Mouse (Mus musculus): ENCODE results near the gene Pdp2. TPM values are rescaled to one million over a fixed set of nuclear protein-coding genes. Genes with fewer than 3 reads are reported as not detected.

Gene Pdp2
- total and polyA plus RNA-seq, 3 experiments = 4.4 to 22.8 (median 14.2) TPM

- Histone ChIP-seq H3K4me3 (ENCODE audit: low read depth, low read length) (no peak overlapping the region), H3K4me1 (ENCODE audit: insufficient read depth, low read depth, low read length) (peaks cover 19% of the 10 kb centered on the region), H3K9me3 (replicated peaks) (no peaks in the 10 kb centered on the region), H3K27me3 (ENCODE audit: insufficient read depth, low read length) (peaks cover 20% of the 10 kb centered on the region), H3K36me3 (replicated peaks) (peaks cover 13% of the 10 kb centered on the region)
- ATAC-seq (ENCODE audit: extremely low read depth, insufficient number of reproducible peaks, low FRiP score, poor library complexity, severe bottlenecking) (no peak), DNase-seq (ENCODE audit: low spot score) (no peak)
- TF ChIP-seq CTCF (IDR thresholded peaks at IDR 0.05; ENCODE audit: low read depth, low read length) = no peak
- no peak for TF ChIP-seq TAL1 (conservative IDR thresholded peaks at IDR 0.05; ENCODE audit: low read depth, low read length)
- TF ChIP-seq GATA2 (IDR thresholded peaks at IDR 0.05; ENCODE audit: borderline replicate concordance, low read depth, low read length) = no peak
These were observed 12.0 kb downstream of the Pdp2 start for GRCm38 (mm10) chr8:104603245-104603593.

- DNase-seq (ENCODE audit: low spot score) (no peak), ATAC-seq (ENCODE audit: extremely low read depth, insufficient number of reproducible peaks, low FRiP score, poor library complexity, severe bottlenecking) (no peak)
- Histone ChIP-seq H3K27me3 (ENCODE audit: insufficient read depth, low read length) (peaks cover 25% of the 10 kb centered on the region), H3K9me3 (replicated peaks) (no peaks in the 10 kb centered on the region), H3K4me3 (ENCODE audit: low read depth, low read length) (no peak overlapping the region), H3K4me1 (ENCODE audit: insufficient read depth, low read depth, low read length) (peaks cover 14% of the 10 kb centered on the region), H3K36me3 (replicated peaks) (no peaks in the 10 kb centered on the region)
- TF ChIP-seq CTCF (IDR thresholded peaks at IDR 0.05; ENCODE audit: low read depth, low read length) (no peak), GATA1 (IDR thresholded peaks at IDR 0.05; ENCODE audit: borderline replicate concordance, low read length) (no peak), GATA2 (IDR thresholded peaks at IDR 0.05; ENCODE audit: borderline replicate concordance, low read depth, low read length) (no peak), TAL1 (conservative IDR thresholded peaks at IDR 0.05; ENCODE audit: low read depth, low read length) (no peak), POLR2AphosphoS5 (IDR thresholded peaks at IDR 0.05; ENCODE audit: insufficient replicate concordance, low read depth, low read length) (no peak)
These were observed 15.1 kb downstream of the Pdp2 start for GRCm38 (mm10) chr8:104606329-104606728.

GRCm38 (mm10) chr8:104607944-104608343 is 16.7 kb downstream of the Pdp2 start:
- TF ChIP-seq TAL1 (conservative IDR thresholded peaks at IDR 0.05; ENCODE audit: low read depth, low read length) = no peak
- TF ChIP-seq CTCF (IDR thresholded peaks at IDR 0.05; ENCODE audit: low read depth, low read length) = no peak
- Histone ChIP-seq H3K36me3 (replicated peaks) (no peaks in the 10 kb centered on the region), H3K9me3 (replicated peaks) (no peaks in the 10 kb centered on the region), H3K27me3 (ENCODE audit: insufficient read depth, low read length) (peaks cover 19% of the 10 kb centered on the region), H3K4me3 (ENCODE audit: low read depth, low read length) (no peak overlapping the region), H3K4me1 (ENCODE audit: insufficient read depth, low read depth, low read length) (0 out of 2 replicates have a peak, but pooled peaks cover 3% of the 10 kb centered on the region)
- DNase-seq (ENCODE audit: low spot score) = no peak
- ATAC-seq (ENCODE audit: extremely low read depth, insufficient number of reproducible peaks, low FRiP score, poor library complexity, severe bottlenecking) = no peak

- DNase-seq (ENCODE audit: low spot score) = no peak
- no peaks in the 10 kb centered on the region for H3K36me3 ChIP-seq (replicated peaks)
- no peak overlapping the region for H3K4me3 ChIP-seq (ENCODE audit: low read depth, low read length)
- no peak for ATAC-seq (ENCODE audit: extremely low read depth, insufficient number of reproducible peaks, low FRiP score, poor library complexity, severe bottlenecking)
- no peaks in the 10 kb centered on the region for H3K9me3 ChIP-seq (replicated peaks)
- no peaks in the 10 kb centered on the region for H3K4me1 ChIP-seq (ENCODE audit: insufficient read depth, low read depth, low read length)
- H3K27me3 ChIP-seq (ENCODE audit: insufficient read depth, low read length) = peaks cover 19% of the 10 kb centered on the region
- TF ChIP-seq GATA2 (IDR thresholded peaks at IDR 0.05; ENCODE audit: borderline replicate concordance, low read depth, low read length) = no peak
- no peak for TF ChIP-seq GATA1 (IDR thresholded peaks at IDR 0.05; ENCODE audit: borderline replicate concordance, low read length)
- no peak for TF ChIP-seq CTCF (IDR thresholded peaks at IDR 0.05; ENCODE audit: low read depth, low read length)
- no peak for TF ChIP-seq POLR2AphosphoS5 (IDR thresholded peaks at IDR 0.05; ENCODE audit: insufficient replicate concordance, low read depth, low read length)
- no peak for TF ChIP-seq TAL1 (conservative IDR thresholded peaks at IDR 0.05; ENCODE audit: low read depth, low read length)
These were observed 18.0 kb downstream of the Pdp2 start for GRCm38 (mm10) chr8:104609222-104609621.

- Histone ChIP-seq H3K4me1 (ENCODE audit: insufficient read depth, low read depth, low read length) (no peaks in the 10 kb centered on the region), H3K4me3 (ENCODE audit: low read depth, low read length) (no peak overlapping the region), H3K27me3 (ENCODE audit: insufficient read depth, low read length) (peaks cover 19% of the 10 kb centered on the region), H3K9me3 (replicated peaks) (no peaks in the 10 kb centered on the region), H3K36me3 (replicated peaks) (no peaks in the 10 kb centered on the region)
- no peak for TF ChIP-seq POLR2AphosphoS5 (IDR thresholded peaks at IDR 0.05; ENCODE audit: insufficient replicate concordance, low read depth, low read length)
- TF ChIP-seq GATA1 (IDR thresholded peaks at IDR 0.05; ENCODE audit: borderline replicate concordance, low read length) = no peak
- TF ChIP-seq TAL1 (conservative IDR thresholded peaks at IDR 0.05; ENCODE audit: low read depth, low read length) = no peak
- no peak for TF ChIP-seq CTCF (IDR thresholded peaks at IDR 0.05; ENCODE audit: low read depth, low read length)
- DNase-seq (ENCODE audit: low spot score) = no peak
- no peak for ATAC-seq (ENCODE audit: extremely low read depth, insufficient number of reproducible peaks, low FRiP score, poor library complexity, severe bottlenecking)
These were observed 19.0 kb downstream of the Pdp2 start for GRCm38 (mm10) chr8:104610185-104610766.

GRCm38 (mm10) chr8:104611613-104612012 is 20.4 kb downstream of the Pdp2 start:
- Histone ChIP-seq H3K9me3 (replicated peaks) (no peaks in the 10 kb centered on the region), H3K4me1 (ENCODE audit: insufficient read depth, low read depth, low read length) (no peaks in the 10 kb centered on the region)
- ATAC-seq (ENCODE audit: extremely low read depth, insufficient number of reproducible peaks, low FRiP score, poor library complexity, severe bottlenecking) = no peak

GRCm38 (mm10) chr8:104613119-104613518 is 21.9 kb downstream of the Pdp2 start:
- ATAC-seq (ENCODE audit: extremely low read depth, insufficient number of reproducible peaks, low FRiP score, poor library complexity, severe bottlenecking) = no peak
- H3K4me1 ChIP-seq (ENCODE audit: insufficient read depth, low read depth, low read length) = no peaks in the 10 kb centered on the region
- no peak for TF ChIP-seq TAL1 (conservative IDR thresholded peaks at IDR 0.05; ENCODE audit: low read depth, low read length)
- no peak for TF ChIP-seq GATA1 (IDR thresholded peaks at IDR 0.05; ENCODE audit: borderline replicate concordance, low read length)

More at GRCm38 (mm10) chr8:104611613-104612012, 20.4 kb downstream of the Pdp2 start:
- no peak for DNase-seq (ENCODE audit: low spot score)
- Histone ChIP-seq H3K27me3 (ENCODE audit: insufficient read depth, low read length) (peaks cover 18% of the 10 kb centered on the region), H3K4me3 (ENCODE audit: low read depth, low read length) (no peak overlapping the region), H3K36me3 (replicated peaks) (no peaks in the 10 kb centered on the region)
- TF ChIP-seq POLR2AphosphoS5 (IDR thresholded peaks at IDR 0.05; ENCODE audit: insufficient replicate concordance, low read depth, low read length) = no peak

More at GRCm38 (mm10) chr8:104613119-104613518, 21.9 kb downstream of the Pdp2 start:
- no peaks in the 10 kb centered on the region for H3K9me3 ChIP-seq (replicated peaks)
- H3K27me3 ChIP-seq (ENCODE audit: insufficient read depth, low read length) = peaks cover 19% of the 10 kb centered on the region
- DNase-seq (ENCODE audit: low spot score) = no peak
- no peak overlapping the region for H3K4me3 ChIP-seq (ENCODE audit: low read depth, low read length)
- no peaks in the 10 kb centered on the region for H3K36me3 ChIP-seq (replicated peaks)
